Mouse (Mus musculus) heart, adult 2 months (tissue): ENCODE data around the gene Olfr127.

Experiments
- CTCF ChIP-seq: fragments of 200-600 bp; IDR thresholded peaks from 2 replicates; pipeline ENCODE4 v1.8.1; 2022; ENCODE audit warnings: antibody characterized with exemption, mild to moderate bottlenecking, moderate library complexity
- EP300 ChIP-seq: fragments of 200-500 bp; IDR thresholded peaks from 2 replicates; pipeline ENCODE4 v1.6.1; 2011; ENCODE audit warnings: low read depth, low read length, control low read depth; ENCODE audit not compliant: insufficient read depth

DNA sequence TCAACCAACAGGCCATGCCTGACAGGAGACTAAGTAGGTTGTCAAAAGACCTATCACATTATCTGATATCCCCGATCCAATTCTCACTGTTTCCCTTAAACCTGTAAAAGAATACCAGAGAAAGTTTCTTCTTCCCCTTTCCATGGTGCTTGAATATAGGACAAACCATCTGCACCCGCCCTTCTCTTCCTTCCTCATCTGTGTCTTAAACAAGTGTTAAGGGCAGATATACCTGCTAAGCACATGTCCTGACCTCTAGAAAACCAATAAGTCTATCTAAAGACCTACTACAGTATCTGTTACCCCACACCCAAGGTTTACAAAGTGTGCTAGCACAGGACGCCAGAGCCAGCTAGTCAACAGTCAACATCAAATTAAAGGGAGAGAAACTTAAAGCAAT lies 26.4 kb upstream of the Olfr127 start:
- TF ChIP-seq EP300 (no peak), CTCF (no peak)
